Mouse (Mus musculus) right cerebral cortex, postnatal 10 days (tissue): ENCODE results near the gene Trir.

Experiments
- DNase-seq, 2 experiments: peaks; one replicate each; pipeline ENCODE4 v3.0.0; 2021; ENCODE audit warnings: low spot score in 2 of 2

Trir gene

GRCm38 (mm10) chr8:84994375-84994774, 32.2 kb upstream of the Trir start:
- no peak for DNase-seq

- no peak for DNase-seq
Observed at GRCm38 (mm10) chr8:84995680-84996079, 30.9 kb upstream of the Trir start.

GRCm38 (mm10) chr8:84996978-84997377, 29.6 kb upstream of the Trir start:
- DNase-seq: no peak

GRCm38 (mm10) chr8:84997649-84998295, 28.9 kb upstream of the Trir start:
- DNase-seq: peak; percentile 92 to 94

- no peak for DNase-seq
Observed at GRCm38 (mm10) chr8:85007686-85008085, 18.9 kb upstream of the Trir start.

- no peak for DNase-seq
Observed at GRCm38 (mm10) chr8:85011242-85011641, 15.4 kb upstream of the Trir start.

- DNase-seq: peak; percentile 79 to 85
Observed at GRCm38 (mm10) chr8:85013230-85013840, 13.3 kb upstream of the Trir start.

GRCm38 (mm10) chr8:85014431-85014830, 12.2 kb upstream of the Trir start, which contains the start of gene Best2:
Gene Best2, minus strand, starts transcription at chr8:85014531.
- no peak for DNase-seq

GRCm38 (mm10) chr8:85016724-85017123, 9.9 kb upstream of the Trir start:
- no peak for DNase-seq

- no peak for DNase-seq
Observed at GRCm38 (mm10) chr8:85017209-85017608, 9.4 kb upstream of the Trir start.

GRCm38 (mm10) chr8:85021514-85022055, 5.0 kb upstream of the Trir start:
- DNase-seq: no peak

GRCm38 (mm10) chr8:85023846-85024245, 2.8 kb upstream of the Trir start:
- no peak for DNase-seq

- peak; percentile 90 to 95 for DNase-seq
Observed at GRCm38 (mm10) chr8:85025098-85025932, 1.3 kb upstream of the Trir start, which contains the start of gene Asna1. Gene Asna1, minus strand, starts transcription at chr8:85025281.

- DNase-seq: no peak
Observed at GRCm38 (mm10) chr8:85027516-85027855, 863 bp downstream of the Trir start.

- DNase-seq: no peak
Observed at GRCm38 (mm10) chr8:85027922-85028321, 1.3 kb downstream of the Trir start.

- no peak for DNase-seq
Observed at GRCm38 (mm10) chr8:85029271-85029670, 2.6 kb downstream of the Trir start.

GRCm38 (mm10) chr8:85032622-85033311, 6.1 kb downstream of the Trir start:
- no peak for DNase-seq

- no peak for DNase-seq
Observed at GRCm38 (mm10) chr8:85033867-85034266, 7.2 kb downstream of the Trir start.

- peak; percentile 88 to 90 for DNase-seq
Observed at GRCm38 (mm10) chr8:85034764-85035163, 8.1 kb downstream of the Trir start.

- no peak for DNase-seq
Observed at GRCm38 (mm10) chr8:85035165-85035727, 8.6 kb downstream of the Trir start.

- no peak for DNase-seq
Observed at GRCm38 (mm10) chr8:85035728-85036310, 9.2 kb downstream of the Trir start.
